Mouse (Mus musculus) hindbrain, embryonic 11.5 days (tissue): ENCODE measurements around the gene Gm49405. TPM values are rescaled to one million over a fixed set of nuclear protein-coding genes. Genes with fewer than 3 reads are reported as not detected.
A peak's percentile ranks its signal among the peaks of the same experiment; 100 is the strongest.
"Not testable (repeated sequence)": the region's sequence is repeated elsewhere in the genome, so short reads cannot be mapped to it uniquely, and the experiment has no call there.

Source experiments
- ATAC-seq: fragments of 200-750 bp; cut with Nextera tagmentation; 2 replicates; pipeline ENCODE4 v1.8.0; 2017; ENCODE audit warnings: mild to moderate bottlenecking, moderate TSS enrichment, moderate library complexity; ENCODE audit not compliant: low FRiP score
- DNase-seq: peaks from one replicate; pipeline ENCODE4 v3.0.0-alpha.2; 2015; ENCODE audit warnings: low spot score
- H3K27ac ChIP-seq: fragments of 300-500 bp; sonication (generic); 2 replicates; pipeline ENCODE4 v1.5.1; 2014; ENCODE audit warnings: mild to moderate bottlenecking, low read depth, low read length
- H3K27me3 ChIP-seq: fragments of 300-500 bp; sonication (generic); 2 replicates; pipeline ENCODE4 v1.6.1; 2014; ENCODE audit warnings: mild to moderate bottlenecking, low read length, moderate library complexity, mixed read lengths; ENCODE audit not compliant: control insufficient read depth, insufficient read depth
- H3K36me3 ChIP-seq: fragments of 300-500 bp; sonication (generic); 2 replicates; pipeline ENCODE4 v1.6.1; 2014; ENCODE audit warnings: mild to moderate bottlenecking, low read length, moderate library complexity, mixed read lengths; ENCODE audit not compliant: control insufficient read depth, insufficient read depth
- H3K4me1 ChIP-seq: fragments of 300-500 bp; sonication (generic); replicated peaks from 2 replicates; pipeline ENCODE4 v1.6.1; 2014; ENCODE audit warnings: low read length, mixed read lengths; ENCODE audit not compliant: control insufficient read depth, insufficient read depth
- H3K4me2 ChIP-seq: fragments of 300-500 bp; sonication (generic); replicated peaks from 2 replicates; pipeline ENCODE4 v1.6.1; 2014; ENCODE audit warnings: mild to moderate bottlenecking, low read depth, low read length
- H3K4me3 ChIP-seq: fragments of 300-500 bp; sonication (generic); 2 replicates; pipeline ENCODE4 v1.5.1; 2014; ENCODE audit warnings: low read depth, low read length
- H3K9ac ChIP-seq: fragments of 300-500 bp; sonication (generic); 2 replicates; pipeline ENCODE4 v1.6.1; 2014; ENCODE audit warnings: low read depth, low read length
- H3K9me3 ChIP-seq: fragments of 300-500 bp; sonication (generic); 2 replicates; pipeline ENCODE4 v1.6.1; 2016; ENCODE audit warnings: low read length; ENCODE audit not compliant: control insufficient read depth
- WGBS: fragments of 180-500 bp; shearing (Covaris S2); extraction: QIAGEN DNeasy Blood & Tissue Kit; methylation state at CpG from one replicate; pipeline ENCODE4 v1.1.7; 2014; 5-methylcytosine and 5-hydroxymethylcytosine counted together
- polyA plus RNA-seq: library from polyadenylated mRNA; unstranded; fragments of >200 nt; fragmentation: Nextera tagmentation; extraction: Ambion mirVana; gene quantifications from 2 replicates; pipeline ENCODE4 v1.2.1, GENCODE M21; 2014

The Gm49405 gene
- polyA plus RNA-seq: 1.5 and 1.6 TPM in 2 replicates

DNA sequence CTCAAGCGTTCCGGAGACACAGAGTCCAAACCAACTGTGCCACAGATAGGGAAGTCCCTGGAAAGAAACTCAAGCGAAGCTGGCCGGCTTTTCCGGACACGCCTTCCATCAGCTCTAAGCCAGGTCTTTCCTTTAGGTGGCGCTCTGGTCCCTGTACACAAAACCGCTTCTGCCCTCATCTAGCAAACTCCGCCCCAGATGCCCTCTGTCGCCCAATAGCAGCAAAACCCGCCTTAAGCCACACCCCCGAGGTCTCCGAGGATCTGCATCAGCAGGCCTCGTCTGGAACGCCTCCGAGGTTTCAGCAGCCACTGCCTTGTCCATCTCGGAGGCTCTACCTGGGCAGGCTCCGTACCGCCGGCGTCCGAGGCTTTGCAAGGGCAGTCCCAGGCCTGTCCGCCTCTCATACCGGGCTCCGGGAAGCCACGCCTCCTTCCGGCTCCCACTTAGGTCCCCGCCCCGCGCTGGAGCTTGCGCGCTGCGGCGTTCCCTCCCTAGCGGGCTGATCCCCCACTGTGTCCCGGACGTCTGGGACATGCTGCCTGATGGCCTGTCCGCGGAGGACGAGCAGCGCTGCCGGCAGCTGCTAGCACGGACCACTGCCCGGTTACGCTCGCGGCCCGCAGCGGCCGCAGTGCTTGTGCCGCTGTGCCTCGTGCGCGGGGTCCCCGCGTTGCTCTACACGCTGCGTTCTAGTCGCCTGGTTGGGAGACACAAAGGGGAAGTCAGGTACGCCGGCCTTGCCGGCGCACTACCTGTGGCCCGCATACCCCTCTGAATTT is at the start of gene Gm49405, which contains the start of gene Nudt8:
TSS of gene Gm49405 (plus strand) at position 508 of the 782 bp plus-strand sequence.
TSS of gene Nudt8 (plus strand) at position 462 of the 782 bp plus-strand sequence.
- WGBS: under 1% methylated on average over 64 of the region's 64 CpGs
- H3K27me3 ChIP-seq: no peaks in the 10 kb centered on the region

DNA sequence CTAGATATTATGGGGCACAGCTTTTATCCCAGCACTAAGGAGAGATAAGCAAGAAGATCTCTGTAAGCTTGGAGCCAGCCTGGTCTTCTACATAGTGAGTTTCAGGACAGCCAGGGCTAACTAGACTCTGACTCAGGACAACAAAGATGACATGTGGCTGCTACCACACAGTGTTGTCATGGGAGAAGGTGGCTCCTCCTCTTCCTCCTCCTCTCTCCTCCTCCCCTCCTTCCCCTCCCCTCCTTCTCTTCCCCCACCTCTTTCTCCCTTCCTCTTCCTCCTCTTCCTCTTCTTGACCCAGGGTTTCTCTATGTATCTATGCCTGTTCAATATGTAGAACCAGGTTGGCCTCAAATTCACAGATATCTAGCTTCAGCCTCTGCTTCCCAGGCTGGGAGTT is 49.0 kb upstream of the Gm49405 start:
- Histone ChIP-seq H3K9ac (no peak overlapping the region), H3K4me1 (no peaks in the 10 kb centered on the region), H3K9me3 (no peaks in the 10 kb centered on the region), H3K27ac (no peak overlapping the region), H3K4me3 (no peak overlapping the region), H3K4me2 (no peak overlapping the region), H3K36me3 (no peaks in the 10 kb centered on the region), H3K27me3 (no peaks in the 10 kb centered on the region)
- DNase-seq (no peak), ATAC-seq (no peak)

More for the DNA sequence above, at the start of gene Gm49405, which contains the start of gene Nudt8:
- peak; percentile 92 for ATAC-seq
- peak within 1 kb of the TSS; percentile 94 for H3K4me2 ChIP-seq
- H3K9ac ChIP-seq: peak within 1 kb of the TSS; percentile 76
- DNase-seq: peak; percentile 96
- H3K9me3 ChIP-seq: no peaks in the 10 kb centered on the region
- peak within 1 kb of the TSS; percentile 94 for H3K27ac ChIP-seq
- H3K4me1 ChIP-seq: peaks cover 3% of the 10 kb centered on the region
- H3K4me3 ChIP-seq: peak within 1 kb of the TSS; percentile 62
- H3K36me3 ChIP-seq: no peaks in the 10 kb centered on the region

DNA sequence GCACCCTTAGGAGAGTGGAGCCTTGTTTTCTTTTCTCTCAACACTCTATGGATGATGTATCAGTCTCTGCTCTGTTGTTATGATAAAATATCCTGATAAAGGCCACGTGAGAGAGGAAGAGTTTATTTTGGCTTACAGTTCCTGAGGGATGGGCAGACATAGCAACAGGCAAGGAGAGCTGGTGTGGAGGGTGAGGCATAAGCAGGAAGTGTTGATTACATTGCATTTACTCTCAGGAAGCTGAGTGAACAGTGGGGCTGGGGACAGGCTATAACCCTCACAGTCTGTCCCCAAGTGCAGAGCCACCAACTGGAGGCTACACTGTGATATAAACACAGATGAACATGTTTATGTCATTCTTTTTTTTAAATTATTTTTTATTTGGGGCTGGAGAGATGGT is 48.3 kb upstream of the Gm49405 start:
- Histone ChIP-seq H3K9me3 (no peaks in the 10 kb centered on the region), H3K4me3 (no peak overlapping the region), H3K4me2 (no peak overlapping the region), H3K9ac (no peak overlapping the region), H3K36me3 (no peaks in the 10 kb centered on the region), H3K27ac (no peak overlapping the region), H3K27me3 (no peaks in the 10 kb centered on the region), H3K4me1 (no peaks in the 10 kb centered on the region)
- ATAC-seq: no peak
- DNase-seq: no peak
- WGBS: 59% methylated on average over 1 of the region's 1 CpGs

DNA sequence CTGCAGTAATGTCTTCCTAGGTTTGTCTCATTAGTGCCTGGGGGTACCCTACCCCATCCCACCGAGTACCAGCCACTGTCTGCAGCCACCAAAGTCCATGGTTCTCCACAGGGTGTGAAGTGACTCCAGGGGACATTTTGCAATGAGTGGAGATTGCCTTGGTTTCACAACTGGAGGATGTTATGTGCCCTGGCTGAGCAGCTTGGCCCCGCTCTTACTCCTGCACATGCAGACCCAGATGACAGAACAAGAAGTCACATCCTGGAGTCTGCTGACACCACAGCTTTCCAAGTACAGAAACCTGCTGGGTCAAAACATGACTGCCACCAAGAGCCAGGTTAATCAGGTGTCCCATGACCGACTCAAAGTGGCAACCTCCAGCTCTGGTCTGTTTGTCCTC is 45.4 kb upstream of the Gm49405 start:
- Histone ChIP-seq H3K27me3 (no peaks in the 10 kb centered on the region), H3K4me3 (no peak overlapping the region), H3K4me2 (no peak overlapping the region), H3K27ac (no peak overlapping the region), H3K9me3 (no peaks in the 10 kb centered on the region), H3K4me1 (no peaks in the 10 kb centered on the region), H3K36me3 (no peaks in the 10 kb centered on the region), H3K9ac (no peak overlapping the region)
- WGBS: 78% methylated on average over 3 of the region's 3 CpGs
- DNase-seq: no peak
- ATAC-seq: no peak

DNA sequence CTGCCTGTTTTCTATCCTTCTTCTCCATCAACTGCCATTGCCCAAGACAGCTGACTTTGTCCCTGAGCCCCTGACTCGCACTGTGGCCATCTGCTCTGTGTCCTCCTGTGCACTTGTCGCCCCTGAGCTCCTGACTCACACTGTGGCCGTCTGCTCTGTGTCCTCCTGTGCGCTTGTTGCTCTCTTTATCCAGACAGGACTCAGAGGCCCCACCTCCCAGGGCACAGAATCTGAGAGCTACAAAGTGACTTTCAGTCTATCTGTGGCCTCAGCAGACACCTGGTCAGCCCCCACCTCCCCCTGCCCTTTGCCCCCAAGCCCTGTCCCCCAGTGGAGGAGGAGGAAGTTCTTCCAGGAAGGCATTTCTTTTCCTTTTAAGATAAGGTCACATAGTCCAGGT is 44.6 kb upstream of the Gm49405 start:
- Histone ChIP-seq H3K27ac (no peak overlapping the region), H3K4me1 (no peaks in the 10 kb centered on the region), H3K9me3 (no peaks in the 10 kb centered on the region), H3K9ac (no peak overlapping the region), H3K4me2 (no peak overlapping the region), H3K4me3 (no peak overlapping the region), H3K36me3 (no peaks in the 10 kb centered on the region), H3K27me3 (no peaks in the 10 kb centered on the region)
- no peak for ATAC-seq
- DNase-seq: no peak
- 53% methylated on average over 4 of the region's 4 CpGs for WGBS

DNA sequence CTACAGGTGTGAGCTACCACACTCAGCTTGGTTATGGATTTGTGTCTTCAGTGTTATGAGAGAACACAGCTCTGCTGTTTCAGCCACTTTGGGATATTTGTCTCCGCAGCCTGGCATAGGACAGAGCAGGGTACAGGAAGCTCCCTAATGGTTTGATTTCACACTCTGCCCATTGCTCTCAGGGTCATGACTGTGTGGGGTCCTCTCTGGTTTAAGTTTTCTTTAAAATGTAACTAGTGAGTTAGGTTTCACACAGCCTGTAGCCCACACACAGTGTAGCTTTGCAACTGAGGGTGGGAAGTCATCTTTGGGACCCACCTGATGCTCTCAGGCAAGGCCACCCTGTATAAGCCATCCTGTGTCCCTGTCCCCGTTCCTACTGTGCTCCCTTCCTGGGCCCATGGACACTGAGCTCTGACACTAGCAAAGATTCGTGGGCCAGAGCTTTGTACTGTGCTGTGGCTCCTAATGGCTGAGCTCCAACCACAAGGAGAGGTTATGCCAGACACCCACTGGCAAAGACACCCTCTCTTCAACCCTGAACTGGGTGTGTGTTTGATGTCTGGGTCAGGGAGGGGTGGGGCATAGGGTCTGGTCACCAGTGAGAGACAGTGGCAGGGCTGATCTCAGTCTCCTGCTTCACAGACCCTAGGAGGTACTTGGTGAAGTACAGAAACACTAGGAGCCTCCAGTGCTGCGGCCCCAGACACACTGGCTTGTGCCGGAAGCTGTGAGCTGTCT is 43.0 kb upstream of the Gm49405 start:
- H3K4me3 ChIP-seq, H3K9me3 ChIP-seq, H3K36me3 ChIP-seq, H3K4me2 ChIP-seq, H3K4me1 ChIP-seq, DNase-seq, H3K9ac ChIP-seq, H3K27me3 ChIP-seq, ATAC-seq, H3K27ac ChIP-seq: not testable (repeated sequence)
- WGBS: 87% methylated on average over 5 of the region's 5 CpGs

DNA sequence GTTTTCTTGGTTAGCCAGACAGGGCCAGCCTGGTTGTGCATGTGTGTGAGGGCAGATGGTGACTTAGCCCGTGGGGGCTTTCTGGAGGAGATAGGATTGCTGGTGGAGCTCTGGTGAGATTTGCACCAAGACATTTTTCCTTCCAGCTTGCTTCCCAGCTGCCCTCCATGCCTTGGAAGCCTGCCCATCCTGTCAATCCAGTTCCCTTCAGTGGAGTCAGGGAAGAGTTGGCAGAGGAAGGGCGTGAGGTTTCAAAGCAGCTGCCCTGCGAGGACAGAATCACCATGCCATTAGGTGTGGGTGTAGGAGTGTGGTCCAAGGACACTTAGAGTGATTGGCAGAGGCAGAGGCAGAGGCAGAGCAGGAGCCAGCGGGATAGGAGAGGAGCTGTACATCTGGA is 42.0 kb upstream of the Gm49405 start, which contains the start of gene Aldh3b3:
TSS of gene Aldh3b3 (plus strand) at position 176 of the 400 bp plus-strand sequence.
- ATAC-seq (no peak), DNase-seq (no peak)
- H3K36me3 ChIP-seq: no peaks in the 10 kb centered on the region
- H3K27ac ChIP-seq: no peak within 1 kb of the TSS
- H3K4me1 ChIP-seq: no peaks in the 10 kb centered on the region
- 78% methylated on average over 4 of the region's 4 CpGs for WGBS
- H3K4me2 ChIP-seq: no peak within 1 kb of the TSS
- H3K27me3 ChIP-seq: no peaks in the 10 kb centered on the region
- H3K4me3 ChIP-seq: no peak within 1 kb of the TSS
- H3K9me3 ChIP-seq: no peaks in the 10 kb centered on the region
- no peak within 1 kb of the TSS for H3K9ac ChIP-seq

DNA sequence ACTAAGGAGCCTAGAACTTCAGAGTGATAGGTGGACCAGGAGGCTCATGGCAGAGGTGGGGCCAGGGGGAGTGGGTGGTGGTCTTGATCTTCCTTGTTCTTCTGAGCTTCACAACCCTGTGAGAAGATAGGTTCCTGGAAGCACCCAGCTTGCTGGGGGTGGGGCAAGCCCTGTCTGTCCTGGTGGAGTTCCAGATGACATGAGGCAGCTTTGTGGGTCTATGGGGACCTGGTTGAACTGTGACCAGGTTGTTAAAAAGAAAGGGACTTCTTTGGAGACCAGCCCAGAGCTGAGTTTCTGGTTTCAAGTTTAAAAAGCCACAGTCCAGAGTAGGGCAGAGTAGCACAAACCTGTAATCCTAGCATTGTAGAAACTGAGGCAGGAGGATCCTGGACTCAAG is 41.4 kb upstream of the Gm49405 start:
- H3K36me3 ChIP-seq: no peaks in the 10 kb centered on the region
- H3K4me1 ChIP-seq: no peaks in the 10 kb centered on the region
- DNase-seq (no peak), ATAC-seq (no peak)
- H3K9ac ChIP-seq: no peak overlapping the region
- H3K4me2 ChIP-seq: no peak overlapping the region
- H3K4me3 ChIP-seq: no peak overlapping the region
- no peaks in the 10 kb centered on the region for H3K27me3 ChIP-seq
- no peak overlapping the region for H3K27ac ChIP-seq
- H3K9me3 ChIP-seq: no peaks in the 10 kb centered on the region
